Mouse (Mus musculus) kidney, adult 2 months (tissue): Measurements from ENCODE around the gene Fam169a.

Experiments used
- CTCF ChIP-seq: fragments of 200-500 bp; conservative IDR thresholded peaks from 2 replicates; pipeline ENCODE4 v1.5.1; 2011; ENCODE audit warnings: low read depth, mild to moderate bottlenecking, control low read depth, low read length, moderate library complexity, mixed read lengths; ENCODE audit not compliant: insufficient read depth, insufficient read length
- POLR2A ChIP-seq: fragments of 200-500 bp; IDR thresholded peaks from one replicate; pipeline ENCODE4 v1.6.1; 2011; ENCODE audit warnings: low read depth, low read length, control low read depth

- no peak for TF ChIP-seq CTCF
- TF ChIP-seq POLR2A, result no peak
Measured at GRCm38 (mm10) chr13:97080615-97081014, 13.5 kb downstream of the Fam169a start.
